Mouse (Mus musculus): Measurements from ENCODE around the gene Fkbp5.
"Not testable (repeated sequence)": the region's sequence is repeated elsewhere in the genome, so short reads cannot be mapped to it uniquely, and the experiment has no call there.

Fkbp5 gene

GRCm38 (mm10) chr17:28517441-28517955 lies at the start of gene Fkbp5:
Fkbp5 (minus strand) TSS chr17:28517527.
- DNase-seq (ENCODE audit: low spot score in 2 of 2): no peak

DNA sequence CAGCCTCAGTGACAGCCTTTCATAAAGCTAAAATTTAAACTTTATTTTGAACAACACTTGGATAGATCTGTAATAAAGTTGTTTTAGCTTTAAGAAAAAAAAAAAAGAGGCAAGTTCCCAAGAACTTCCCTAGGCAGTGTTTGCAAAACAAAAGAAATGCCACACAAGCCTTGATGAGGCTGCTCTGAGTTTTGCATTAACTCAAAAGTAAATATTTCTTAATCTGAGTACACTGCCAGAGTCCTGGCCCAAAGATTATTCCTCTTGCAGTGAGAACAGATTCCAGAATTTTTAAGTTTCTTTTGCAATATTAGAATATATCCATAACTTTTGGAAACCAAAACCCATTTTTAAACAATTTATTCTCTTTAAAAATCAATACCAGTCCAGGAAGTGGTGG lies 47.9 kb upstream of the Fkbp5 start:
- no peak for DNase-seq (ENCODE audit: low spot score in 2 of 2)

DNA sequence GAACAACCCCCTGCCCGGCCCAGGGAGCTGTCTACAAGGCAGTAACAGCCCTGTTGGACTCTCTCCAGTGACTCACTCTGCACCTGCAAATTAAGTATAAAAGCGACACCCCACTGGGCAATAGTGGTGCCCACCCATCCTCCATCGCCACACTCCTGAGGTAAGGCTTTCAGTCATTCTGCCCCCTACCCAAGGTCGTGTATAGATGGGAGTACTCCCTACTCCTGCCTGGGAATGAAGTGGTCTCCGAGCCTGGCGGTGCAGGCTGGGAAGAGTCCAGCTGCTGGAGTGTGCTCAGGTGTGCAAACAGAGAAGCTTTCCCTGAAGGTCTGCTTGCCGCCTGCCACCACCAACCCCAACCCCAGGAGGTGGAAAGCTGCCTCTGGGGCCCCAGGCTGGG lies 44.3 kb upstream of the Fkbp5 start:
- DNase-seq (ENCODE audit: low spot score in 2 of 2): no peak

DNA sequence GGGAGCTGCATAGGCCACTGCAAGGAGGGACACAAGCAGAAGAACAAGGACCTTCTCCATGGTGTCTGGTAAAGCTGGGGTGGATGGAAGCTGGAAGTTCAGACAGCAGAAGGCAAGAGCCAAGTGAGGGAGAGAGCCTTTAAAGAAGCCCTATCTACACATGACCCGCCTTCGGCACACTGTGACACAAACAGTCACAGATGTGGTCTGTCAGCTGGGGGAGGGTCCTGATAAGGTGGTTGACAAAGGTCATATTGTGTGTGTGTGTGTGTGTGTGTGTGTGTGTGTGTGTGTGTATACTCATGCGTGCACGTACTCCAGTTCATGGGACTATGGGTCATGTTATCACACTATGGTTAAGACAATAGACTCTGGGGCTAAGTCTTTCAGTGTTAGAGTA lies 43.3 kb upstream of the Fkbp5 start, which contains the start of gene Clps:
Clps (minus strand) TSS at position 169 of the 400 bp plus-strand sequence.
- no peak for DNase-seq (ENCODE audit: low spot score in 2 of 2)

GRCm38 (mm10) chr17:28557772-28558171 lies 40.4 kb upstream of the Fkbp5 start:
- no peak for DNase-seq (ENCODE audit: low spot score in 2 of 2)

DNA sequence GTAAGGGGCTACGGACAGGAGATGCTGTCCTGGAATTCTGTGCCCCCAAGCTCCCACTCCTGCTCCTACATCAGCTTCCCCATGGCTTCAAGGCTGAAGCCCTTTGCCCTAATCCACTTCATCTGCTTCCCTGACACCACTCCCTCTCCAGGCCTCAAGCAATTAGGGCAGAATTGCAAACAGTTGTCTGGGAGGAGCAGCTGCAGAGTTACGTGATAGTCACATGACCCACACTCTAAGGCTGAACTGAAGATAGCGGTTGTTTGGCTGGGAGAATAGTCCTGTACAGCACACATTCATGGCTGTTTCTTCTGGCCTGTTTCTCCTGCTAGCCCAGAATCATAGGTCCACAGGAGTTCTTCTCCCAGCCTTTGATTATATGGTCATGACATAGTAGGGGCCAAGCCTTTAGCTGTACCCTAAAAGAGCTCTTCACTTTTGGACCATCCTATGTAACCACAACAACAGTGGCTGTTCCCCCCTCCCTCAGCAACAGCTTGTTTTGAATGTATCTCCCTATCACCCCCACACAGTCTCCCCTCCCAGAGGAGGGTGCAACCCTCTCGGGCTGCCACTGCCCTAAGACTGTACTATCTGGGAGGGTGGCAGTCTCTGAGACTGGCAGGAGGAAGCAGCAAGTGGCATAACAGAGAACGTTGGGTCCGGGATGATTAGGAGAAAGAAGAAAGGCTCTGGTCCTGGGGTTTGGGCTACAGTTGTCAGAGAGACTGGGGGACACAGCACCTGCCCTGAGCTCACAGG lies 39.5 kb upstream of the Fkbp5 start:
- DNase-seq (ENCODE audit: low spot score in 2 of 2): no peak

DNA sequence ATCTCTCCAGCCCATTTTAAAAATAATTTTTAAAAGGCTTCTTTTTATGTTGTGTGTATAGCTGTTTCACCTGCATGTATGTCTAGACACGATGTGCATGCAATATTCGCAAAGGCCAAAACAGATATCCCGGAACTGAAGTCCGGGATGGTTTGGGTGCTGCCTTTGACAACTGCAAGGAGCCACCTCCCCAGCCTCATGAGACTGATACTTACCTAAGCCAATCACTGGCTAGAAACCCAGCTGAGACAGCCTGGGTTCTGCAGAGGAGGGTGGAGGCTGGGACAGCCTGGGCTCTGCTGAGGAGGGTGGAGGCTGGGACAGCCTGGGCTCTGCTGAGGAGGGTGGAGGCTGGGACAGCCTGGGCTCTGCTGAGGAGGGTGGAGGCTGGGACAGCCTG lies 36.7 kb upstream of the Fkbp5 start:
- not testable (repeated sequence) for DNase-seq (ENCODE audit: low spot score in 2 of 2)

- DNase-seq (ENCODE audit: low spot score in 2 of 2): peak in 1 of 2 experiments; percentile 79
Observed at GRCm38 (mm10) chr17:28553040-28553793, 35.9 kb upstream of the Fkbp5 start.

DNA sequence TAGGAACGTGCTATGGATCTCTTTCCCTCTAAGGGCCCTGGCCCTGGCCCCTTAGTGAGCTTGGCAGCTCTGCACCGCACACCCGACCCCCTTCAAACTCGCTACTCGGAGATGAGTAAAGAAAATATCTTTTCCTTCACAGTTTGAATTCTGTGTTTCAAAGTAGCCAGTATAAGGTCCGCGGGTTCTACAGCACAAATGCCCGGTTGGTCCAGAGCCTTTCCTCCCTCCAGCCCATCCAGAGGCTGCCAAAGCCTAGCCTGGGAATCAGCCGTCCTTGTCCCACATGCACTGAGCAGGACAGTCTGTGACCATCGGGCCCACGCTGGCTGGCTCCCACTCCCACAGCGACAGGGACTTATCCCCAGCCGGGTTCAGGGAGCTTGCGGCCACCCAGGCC lies 31.8 kb upstream of the Fkbp5 start, which contains the start of gene Clpsl2:
Clpsl2 (plus strand) TSS at position 301 of the 400 bp plus-strand sequence.
- no peak for DNase-seq (ENCODE audit: low spot score in 2 of 2)

- no peak for DNase-seq (ENCODE audit: low spot score in 2 of 2)
Observed at GRCm38 (mm10) chr17:28548550-28548949, 31.2 kb upstream of the Fkbp5 start.

DNA sequence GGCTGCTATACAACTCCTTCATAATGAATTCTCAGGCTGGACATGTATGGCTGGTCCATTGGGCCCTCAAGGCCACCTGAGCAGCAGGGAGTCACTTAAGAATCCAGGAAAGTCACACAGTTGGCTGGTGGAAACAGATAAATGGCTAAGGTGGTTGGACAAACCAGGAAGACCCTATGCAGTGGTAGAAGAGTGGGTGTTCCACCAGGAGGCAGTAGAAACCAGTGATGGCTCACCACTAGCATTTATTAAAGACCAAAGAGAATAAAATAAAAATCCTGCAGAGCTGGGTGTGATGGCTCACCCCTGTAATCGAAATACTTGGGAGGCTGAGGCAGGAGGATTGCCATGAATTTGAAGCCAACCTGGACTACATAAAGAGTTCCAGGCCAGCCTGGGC lies 29.6 kb upstream of the Fkbp5 start:
- DNase-seq (ENCODE audit: low spot score in 2 of 2): no peak

DNA sequence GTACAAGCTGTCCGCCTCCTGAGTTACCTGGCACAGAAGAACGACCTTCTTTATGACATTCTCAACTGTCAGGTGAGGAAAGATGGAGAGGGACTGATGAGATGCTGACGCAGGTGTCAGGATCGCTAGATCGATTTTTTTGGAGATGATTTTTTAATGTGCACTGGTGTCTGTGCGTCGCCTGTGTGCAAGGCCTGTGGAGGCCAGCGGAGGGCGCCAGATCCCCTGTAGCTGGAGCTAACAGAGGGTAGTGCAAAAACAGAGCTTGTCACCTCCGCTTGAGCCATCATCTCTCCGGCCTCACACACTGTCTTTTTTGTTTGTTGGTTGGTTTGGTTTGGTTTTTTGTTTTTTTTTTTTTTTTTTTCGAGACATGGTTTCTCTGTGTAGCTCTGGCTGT lies 20.6 kb upstream of the Fkbp5 start:
- DNase-seq (ENCODE audit: low spot score in 2 of 2): no peak

GRCm38 (mm10) chr17:28533327-28533726 lies 16.0 kb upstream of the Fkbp5 start:
- DNase-seq (ENCODE audit: low spot score in 2 of 2): no peak

DNA sequence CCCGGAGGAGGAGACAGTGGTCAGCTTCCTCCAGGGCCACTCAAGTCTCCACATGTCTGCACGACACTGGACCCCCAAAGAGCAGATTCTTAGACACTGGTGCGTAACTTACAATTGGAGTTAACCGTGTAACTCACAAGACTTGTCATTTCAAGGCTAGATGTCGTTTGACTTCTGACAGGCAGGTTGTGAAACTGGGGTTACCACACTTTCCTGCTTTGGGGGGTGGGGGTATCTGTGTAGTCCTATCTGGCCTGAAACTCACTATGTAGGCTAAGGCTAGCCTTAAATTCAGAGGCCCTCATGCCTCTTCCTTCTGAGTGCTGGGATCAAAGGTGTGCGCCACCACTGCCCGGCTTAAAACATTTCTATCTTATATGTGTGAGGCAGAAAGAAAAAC lies 15.2 kb upstream of the Fkbp5 start:
- no peak for DNase-seq (ENCODE audit: low spot score in 2 of 2)

DNA sequence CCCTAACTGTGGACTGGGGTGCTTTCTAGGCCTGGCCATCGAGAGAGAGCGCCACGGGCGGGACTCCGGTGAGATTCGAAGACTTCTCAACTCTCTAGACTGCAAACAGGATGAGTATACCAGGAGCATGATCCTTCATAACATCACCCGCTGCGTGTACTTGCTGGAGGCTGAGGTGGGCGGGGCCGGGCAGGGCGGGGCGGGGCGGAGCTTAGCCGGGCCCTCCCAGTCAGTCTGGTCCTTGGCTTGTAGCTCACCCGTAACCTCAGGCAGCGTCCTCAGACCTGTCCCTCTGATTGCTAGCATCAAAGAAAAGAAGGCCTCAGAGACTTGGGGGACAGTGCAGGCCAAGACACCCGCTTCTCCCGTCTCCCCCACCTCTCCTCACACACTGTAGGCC lies 14.6 kb upstream of the Fkbp5 start:
- DNase-seq (ENCODE audit: low spot score in 2 of 2): no peak

GRCm38 (mm10) chr17:28530506-28530905 lies 13.2 kb upstream of the Fkbp5 start, which contains the start of gene Armc12:
Armc12 (plus strand) TSS chr17:28530806.
- no peak for DNase-seq (ENCODE audit: low spot score in 2 of 2)

- DNase-seq (ENCODE audit: low spot score in 2 of 2): no peak
Observed at GRCm38 (mm10) chr17:28529116-28529515, 11.8 kb upstream of the Fkbp5 start.

- DNase-seq (ENCODE audit: low spot score in 2 of 2): peak in 1 of 2 experiments; percentile 91
Observed at GRCm38 (mm10) chr17:28528043-28528351, 10.7 kb upstream of the Fkbp5 start.

DNA sequence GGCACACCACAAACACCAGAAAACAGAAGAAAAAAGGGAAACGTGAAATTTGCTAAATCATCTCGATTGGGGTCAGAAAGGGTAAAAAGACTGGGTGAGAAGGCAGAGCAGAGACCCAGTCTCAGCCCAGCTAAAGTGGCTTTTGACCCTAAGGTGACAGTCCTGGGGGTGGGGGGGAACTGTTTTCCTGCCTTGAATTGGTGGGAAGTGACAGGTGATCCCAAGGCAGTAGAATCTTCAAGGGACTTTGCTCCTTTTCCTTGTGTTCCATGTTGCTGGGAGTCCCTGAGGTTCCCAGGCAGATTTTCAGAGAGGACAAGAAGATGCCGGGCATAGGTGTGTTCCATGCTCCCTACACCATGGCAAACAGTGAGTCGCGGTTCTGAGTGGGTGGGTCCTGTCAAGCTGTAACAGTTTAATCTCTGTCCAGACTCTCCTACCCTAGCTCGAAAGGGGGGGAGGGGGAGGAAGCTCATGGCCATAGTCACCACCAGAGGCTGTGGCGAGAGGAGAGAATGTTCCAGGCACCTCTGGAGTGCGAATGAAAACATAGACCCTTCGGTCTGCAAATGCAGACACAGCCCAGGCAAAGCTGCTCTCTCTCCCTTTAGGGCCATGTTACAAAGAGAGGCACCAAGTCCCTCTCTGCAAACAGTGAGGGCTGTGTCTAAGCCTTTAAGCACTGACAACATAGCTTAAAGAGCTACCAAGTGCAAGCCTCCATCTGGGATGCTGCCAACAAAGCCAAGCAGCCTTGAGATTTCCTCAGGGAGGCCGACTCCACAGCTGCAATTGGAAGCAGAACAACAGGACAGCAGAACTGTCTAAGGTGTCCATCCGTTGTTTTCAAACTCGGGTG lies 10.1 kb upstream of the Fkbp5 start:
- no peak for DNase-seq (ENCODE audit: low spot score in 2 of 2)

- no peak for DNase-seq (ENCODE audit: low spot score in 2 of 2)
Observed at GRCm38 (mm10) chr17:28524831-28525430, 7.6 kb upstream of the Fkbp5 start.

DNA sequence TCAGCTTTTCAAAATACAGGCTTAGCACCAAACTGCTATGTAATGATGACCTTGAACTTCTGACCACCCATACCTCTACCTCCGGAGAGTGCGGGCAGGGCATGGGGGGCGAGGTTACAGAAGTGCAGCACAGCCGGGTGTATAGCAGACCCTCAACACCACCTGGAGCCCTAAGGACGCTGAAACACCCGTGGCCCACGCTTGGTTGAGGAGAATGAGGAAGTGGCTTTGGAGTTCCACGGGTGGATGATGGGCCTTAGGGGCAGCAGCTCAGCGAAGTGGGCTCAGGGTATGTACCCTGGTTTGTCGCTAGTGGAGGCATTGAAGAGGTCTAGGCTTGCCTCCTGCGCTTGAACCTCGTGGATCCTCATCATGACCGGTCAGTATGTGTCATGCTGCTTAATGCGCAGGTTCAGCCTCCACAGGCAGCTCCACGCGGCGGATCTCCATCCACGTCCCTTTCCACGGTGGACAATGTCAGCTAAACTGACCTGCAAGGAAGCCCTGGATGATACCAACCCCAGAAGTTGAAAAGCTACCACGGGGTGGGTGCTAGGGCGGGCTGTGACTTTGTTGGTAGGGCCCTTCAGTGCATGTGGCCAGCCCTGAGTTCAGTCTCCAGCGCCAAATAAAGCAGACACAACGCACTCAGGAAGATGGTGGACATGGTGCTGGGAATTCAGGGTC lies 6.8 kb upstream of the Fkbp5 start:
- DNase-seq (ENCODE audit: low spot score in 2 of 2): no peak
